Mouse (Mus musculus): ENCODE measurements around the gene Polr1c. TPM values are rescaled to one million over a fixed set of nuclear protein-coding genes. Genes with fewer than 3 reads are reported as not detected.
A peak's percentile ranks its signal among the peaks of the same experiment; 100 is the strongest.

The Polr1c gene
- polyA plus RNA-seq, 1 experiment from 2014 or later: 44.5 TPM

DNA sequence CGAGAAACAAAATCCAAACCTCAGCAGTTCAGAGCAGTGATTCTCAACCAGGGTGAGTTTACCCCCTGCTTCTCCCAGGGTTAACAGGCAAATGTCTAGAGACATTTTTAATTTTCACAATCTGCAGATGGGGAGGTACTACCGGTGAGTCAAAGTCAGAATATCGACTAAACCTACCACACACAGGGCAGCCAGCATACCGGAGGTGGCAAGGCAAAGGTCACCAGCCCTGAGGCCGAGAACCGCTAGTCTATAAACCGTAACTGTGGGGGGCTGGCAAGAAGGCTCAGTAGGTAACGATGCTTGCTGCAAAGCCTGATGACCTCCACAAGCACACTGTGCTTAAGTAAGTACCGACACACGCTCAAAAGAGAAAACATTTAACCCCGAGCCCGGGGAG, 17.6 kb upstream of the Polr1c start:
- Histone ChIP-seq H3K4me2 (no peak overlapping the region), H3K4me1 (replicated peaks) (peaks cover 33% of the 10 kb centered on the region), H3K27ac (ENCODE audit: poor library complexity, severe bottlenecking) (no peak overlapping the region), H3K4me3 (no peak overlapping the region), H3K27me3 (replicated peaks) (no peaks in the 10 kb centered on the region), H3K9ac (no peak overlapping the region), H3K9me3 (replicated peaks) (no peaks in the 10 kb centered on the region), H3K36me3 (peaks cover 82% of the 10 kb centered on the region)
- 87% methylated on average over 12 of the region's 12 CpGs for WGBS
- ATAC-seq (ENCODE audit: insufficient number of reproducible peaks, low FRiP score): no peak

- WGBS: 90% methylated on average over 5 of the region's 5 CpGs
Observed at GRCm38 (mm10) chr17:46262201-46262694, 14.4 kb upstream of the Polr1c start.

DNA sequence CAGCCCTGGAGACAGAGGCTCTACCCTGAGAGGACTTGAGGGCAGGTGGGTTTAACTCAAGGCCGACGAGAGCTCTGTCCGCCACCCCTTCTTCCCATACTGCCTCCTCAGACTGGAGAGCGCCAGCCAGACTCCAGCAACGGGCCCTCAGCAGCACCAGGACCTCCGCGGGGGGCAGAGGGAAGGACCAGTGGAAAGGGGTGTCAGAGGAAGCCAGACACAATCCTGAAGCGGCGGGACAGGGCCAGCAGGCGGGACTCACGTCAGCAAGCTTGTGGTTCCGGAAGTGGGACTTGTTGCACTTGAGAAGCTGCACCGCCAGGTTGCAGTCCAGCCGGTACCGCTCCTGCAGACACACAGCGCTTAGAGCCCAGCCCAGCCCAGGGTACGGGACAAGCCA, 11.8 kb upstream of the Polr1c start:
- H3K9ac ChIP-seq: no peak overlapping the region
- ATAC-seq (ENCODE audit: insufficient number of reproducible peaks, low FRiP score): no peak
- H3K9me3 ChIP-seq (replicated peaks): 0 out of 2 replicates have a peak, but pooled peaks cover 4% of the 10 kb centered on the region
- H3K27me3 ChIP-seq (replicated peaks): peaks cover 23% of the 10 kb centered on the region
- H3K4me2 ChIP-seq: no peak overlapping the region
- H3K36me3 ChIP-seq: peaks cover 85% of the 10 kb centered on the region
- peak overlapping the region; percentile 32; the same call in 1 of the 2 replicates for H3K27ac ChIP-seq (ENCODE audit: poor library complexity, severe bottlenecking)
- 85% methylated on average over 17 of the region's 17 CpGs for WGBS
- H3K4me3 ChIP-seq: no peak overlapping the region
- peaks cover under 1% of the 10 kb centered on the region for H3K4me1 ChIP-seq (replicated peaks)

More at GRCm38 (mm10) chr17:46262201-46262694, 14.4 kb upstream of the Polr1c start:
- H3K4me3 ChIP-seq: no peak overlapping the region
- no peaks in the 10 kb centered on the region for H3K9me3 ChIP-seq (replicated peaks)
- no peak overlapping the region for H3K27ac ChIP-seq (ENCODE audit: poor library complexity, severe bottlenecking)
- no peak overlapping the region for H3K4me2 ChIP-seq
- peaks cover 11% of the 10 kb centered on the region for H3K4me1 ChIP-seq (replicated peaks)
- no peak for ATAC-seq (ENCODE audit: insufficient number of reproducible peaks, low FRiP score)
- peaks cover 96% of the 10 kb centered on the region for H3K36me3 ChIP-seq
- no peak overlapping the region for H3K9ac ChIP-seq
- no peaks in the 10 kb centered on the region for H3K27me3 ChIP-seq (replicated peaks)

- Histone ChIP-seq H3K27ac (ENCODE audit: poor library complexity, severe bottlenecking) (peak overlapping the region; percentile 55), H3K4me3 (no peak overlapping the region), H3K27me3 (replicated peaks) (peaks cover 30% of the 10 kb centered on the region), H3K4me1 (replicated peaks) (peaks cover 8% of the 10 kb centered on the region), H3K36me3 (peaks cover 73% of the 10 kb centered on the region), H3K4me2 (no peak overlapping the region), H3K9me3 (replicated peaks) (0 out of 2 replicates have a peak, but pooled peaks cover 4% of the 10 kb centered on the region), H3K9ac (no peak overlapping the region)
- WGBS: 69% methylated on average over 30 of the region's 30 CpGs
- ATAC-seq (ENCODE audit: insufficient number of reproducible peaks, low FRiP score): peak; percentile 36
Observed at GRCm38 (mm10) chr17:46258279-46259053, 10.6 kb upstream of the Polr1c start.

DNA sequence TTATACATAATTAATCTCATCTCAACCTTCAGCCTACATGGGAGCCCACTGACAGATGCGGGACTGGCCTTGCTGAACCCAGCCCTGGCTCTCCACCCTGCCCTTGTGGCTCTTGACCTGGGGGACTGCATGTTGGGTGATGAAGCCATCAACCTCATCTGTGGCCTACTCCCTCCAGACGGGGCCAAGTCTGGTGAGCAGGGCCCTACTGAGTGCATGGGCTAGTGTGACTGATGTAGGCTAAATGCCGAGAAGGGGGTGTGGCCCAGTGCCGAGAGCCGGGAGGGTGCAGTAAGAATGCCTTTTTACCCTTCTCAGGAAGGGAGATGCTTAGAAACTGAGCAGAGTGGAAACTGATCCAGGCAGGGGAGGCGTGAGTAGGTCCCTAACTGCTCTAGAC, 7.3 kb upstream of the Polr1c start:
- Histone ChIP-seq H3K9me3 (replicated peaks) (0 out of 2 replicates have a peak, but pooled peaks cover 4% of the 10 kb centered on the region), H3K4me1 (replicated peaks) (peaks cover 13% of the 10 kb centered on the region), H3K4me2 (peak overlapping the region; percentile 15; the same call in 1 of the 2 replicates), H3K27ac (ENCODE audit: poor library complexity, severe bottlenecking) (no peak overlapping the region), H3K27me3 (replicated peaks) (peaks cover 30% of the 10 kb centered on the region), H3K9ac (no peak overlapping the region), H3K4me3 (0 out of 2 replicates have a peak overlapping the region, but pooled peaks have one; percentile 0), H3K36me3 (peaks cover 64% of the 10 kb centered on the region)
- 28% methylated on average over 6 of the region's 6 CpGs for WGBS
- ATAC-seq (ENCODE audit: insufficient number of reproducible peaks, low FRiP score): no peak

- no peak for ATAC-seq (ENCODE audit: insufficient number of reproducible peaks, low FRiP score)
Observed at GRCm38 (mm10) chr17:46254106-46254505, 6.3 kb upstream of the Polr1c start.

DNA sequence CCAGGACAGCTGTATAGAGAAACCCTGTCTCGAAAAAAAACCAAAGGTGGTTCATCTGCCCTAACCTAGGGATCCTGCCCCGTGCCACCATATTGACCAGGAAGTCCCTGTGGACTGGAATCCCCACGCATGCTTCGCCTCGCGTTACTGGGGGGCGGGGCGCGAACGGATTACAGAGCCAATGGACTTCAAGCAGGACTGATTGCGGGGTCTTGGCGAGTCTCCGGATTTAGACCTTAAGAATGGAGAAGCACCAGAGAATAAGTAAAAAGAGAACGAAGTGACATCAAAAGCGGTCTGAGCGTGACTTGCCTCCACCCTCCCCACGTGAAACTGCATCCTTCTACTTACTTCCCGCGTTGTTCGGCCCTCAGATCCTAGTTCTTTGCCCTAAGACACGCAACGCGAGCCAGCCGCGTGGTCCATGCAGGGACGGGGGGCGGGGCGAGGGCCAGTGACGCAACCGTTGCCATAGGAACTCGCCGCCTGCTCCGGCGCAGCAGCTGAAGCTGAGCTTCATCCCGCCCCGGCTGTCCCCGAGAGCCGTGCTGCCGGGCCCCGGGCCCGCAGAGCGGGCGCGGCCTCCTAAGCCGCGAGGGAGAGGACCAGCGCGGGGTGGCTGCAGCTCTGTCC, 5.7 kb upstream of the Polr1c start, which contains the start of gene Lrrc73:
Gene Lrrc73, plus strand, starts transcription at position 80 of the 633 bp plus-strand sequence.
- H3K36me3 ChIP-seq: peaks cover 60% of the 10 kb centered on the region
- no peak within 1 kb of the TSS for H3K27ac ChIP-seq (ENCODE audit: poor library complexity, severe bottlenecking)
- peaks cover 30% of the 10 kb centered on the region for H3K27me3 ChIP-seq (replicated peaks)
- H3K4me3 ChIP-seq: peak within 1 kb of the TSS; percentile 72
- ATAC-seq (ENCODE audit: insufficient number of reproducible peaks, low FRiP score): peak; percentile 84
- peak within 1 kb of the TSS; percentile 74 for H3K9ac ChIP-seq
- peak within 1 kb of the TSS; percentile 100 for H3K4me2 ChIP-seq
- peaks cover 24% of the 10 kb centered on the region for H3K4me1 ChIP-seq (replicated peaks)
- 0 out of 2 replicates have a peak, but pooled peaks cover 4% of the 10 kb centered on the region for H3K9me3 ChIP-seq (replicated peaks)
- 2% methylated on average over 45 of the region's 48 CpGs for WGBS

More at GRCm38 (mm10) chr17:46254106-46254505, 6.3 kb upstream of the Polr1c start:
- Histone ChIP-seq H3K4me1 (replicated peaks) (peaks cover 19% of the 10 kb centered on the region), H3K36me3 (peaks cover 64% of the 10 kb centered on the region), H3K4me3 (peak overlapping the region; percentile 72), H3K4me2 (peak overlapping the region; percentile 100), H3K9ac (peak overlapping the region; percentile 74), H3K9me3 (replicated peaks) (0 out of 2 replicates have a peak, but pooled peaks cover 4% of the 10 kb centered on the region), H3K27me3 (replicated peaks) (peaks cover 30% of the 10 kb centered on the region), H3K27ac (ENCODE audit: poor library complexity, severe bottlenecking) (no peak overlapping the region)
- WGBS: under 1% methylated on average over 49 of the region's 54 CpGs

- H3K9ac ChIP-seq: peak overlapping the region; percentile 74
- H3K27me3 ChIP-seq (replicated peaks): peaks cover 30% of the 10 kb centered on the region
- peaks cover 53% of the 10 kb centered on the region for H3K36me3 ChIP-seq
- peak overlapping the region; percentile 100 for H3K4me2 ChIP-seq
- 53% methylated on average over 14 of the region's 14 CpGs for WGBS
- peaks cover 26% of the 10 kb centered on the region for H3K4me1 ChIP-seq (replicated peaks)
- ATAC-seq (ENCODE audit: insufficient number of reproducible peaks, low FRiP score): no peak
- H3K4me3 ChIP-seq: peak overlapping the region; percentile 72; the same call in 1 of the 2 replicates
- H3K27ac ChIP-seq (ENCODE audit: poor library complexity, severe bottlenecking): no peak overlapping the region
- H3K9me3 ChIP-seq (replicated peaks): 0 out of 2 replicates have a peak, but pooled peaks cover 4% of the 10 kb centered on the region
Observed at GRCm38 (mm10) chr17:46252571-46253451, 5.0 kb upstream of the Polr1c start.

GRCm38 (mm10) chr17:46251174-46251573, 3.3 kb upstream of the Polr1c start:
- 74% methylated on average over 7 of the region's 7 CpGs for WGBS
- Histone ChIP-seq H3K4me3 (no peak overlapping the region), H3K36me3 (peaks cover 38% of the 10 kb centered on the region), H3K4me2 (no peak overlapping the region), H3K9me3 (replicated peaks) (no peaks in the 10 kb centered on the region), H3K9ac (no peak overlapping the region), H3K4me1 (replicated peaks) (peaks cover 33% of the 10 kb centered on the region), H3K27me3 (replicated peaks) (peaks cover 21% of the 10 kb centered on the region), H3K27ac (ENCODE audit: poor library complexity, severe bottlenecking) (no peak overlapping the region)
- ATAC-seq (ENCODE audit: insufficient number of reproducible peaks, low FRiP score): no peak

DNA sequence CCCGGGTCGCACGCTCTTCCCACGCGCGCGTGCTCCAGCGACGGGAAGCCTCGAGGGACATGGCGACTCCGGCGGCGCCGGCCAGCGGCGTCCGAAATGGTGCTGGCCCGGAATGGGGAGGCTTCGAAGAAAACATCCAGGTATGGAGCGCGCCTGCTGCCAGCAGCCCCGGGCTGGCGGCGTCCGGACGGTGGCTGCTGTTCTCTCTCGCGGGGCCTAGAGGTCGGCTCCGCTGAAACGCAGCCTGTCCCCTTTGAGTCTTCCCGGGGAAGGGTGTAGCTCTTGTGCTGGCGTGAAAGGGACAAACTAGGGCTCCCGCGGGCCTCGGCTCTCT, 302 bp upstream of the Polr1c start:
- peaks cover 22% of the 10 kb centered on the region for H3K4me1 ChIP-seq (replicated peaks)
- H3K4me3 ChIP-seq: peak overlapping the region; percentile 83
- under 1% methylated on average over 37 of the region's 37 CpGs for WGBS
- no peaks in the 10 kb centered on the region for H3K27me3 ChIP-seq (replicated peaks)
- no peaks in the 10 kb centered on the region for H3K9me3 ChIP-seq (replicated peaks)
- peak overlapping the region; percentile 86 for H3K4me2 ChIP-seq
- H3K9ac ChIP-seq: peak overlapping the region; percentile 96
- peaks cover 67% of the 10 kb centered on the region for H3K36me3 ChIP-seq
- peak overlapping the region; percentile 58 for H3K27ac ChIP-seq (ENCODE audit: poor library complexity, severe bottlenecking)
- ATAC-seq (ENCODE audit: insufficient number of reproducible peaks, low FRiP score): no peak; the same call in 1 of the 2 replicates
